Mouse (Mus musculus) kidney, adult 11 months (tissue): Measurements from ENCODE around the gene Rnf7.
A peak's percentile ranks its signal among the peaks of the same experiment; 100 is the strongest.
"Not testable (repeated sequence)": the region's sequence is repeated elsewhere in the genome, so short reads cannot be mapped to it uniquely, and the experiment has no call there.

Source experiments
- DNase-seq: peaks from one replicate; pipeline ENCODE4 v3.0.0; 2022

Rnf7 gene

DNA sequence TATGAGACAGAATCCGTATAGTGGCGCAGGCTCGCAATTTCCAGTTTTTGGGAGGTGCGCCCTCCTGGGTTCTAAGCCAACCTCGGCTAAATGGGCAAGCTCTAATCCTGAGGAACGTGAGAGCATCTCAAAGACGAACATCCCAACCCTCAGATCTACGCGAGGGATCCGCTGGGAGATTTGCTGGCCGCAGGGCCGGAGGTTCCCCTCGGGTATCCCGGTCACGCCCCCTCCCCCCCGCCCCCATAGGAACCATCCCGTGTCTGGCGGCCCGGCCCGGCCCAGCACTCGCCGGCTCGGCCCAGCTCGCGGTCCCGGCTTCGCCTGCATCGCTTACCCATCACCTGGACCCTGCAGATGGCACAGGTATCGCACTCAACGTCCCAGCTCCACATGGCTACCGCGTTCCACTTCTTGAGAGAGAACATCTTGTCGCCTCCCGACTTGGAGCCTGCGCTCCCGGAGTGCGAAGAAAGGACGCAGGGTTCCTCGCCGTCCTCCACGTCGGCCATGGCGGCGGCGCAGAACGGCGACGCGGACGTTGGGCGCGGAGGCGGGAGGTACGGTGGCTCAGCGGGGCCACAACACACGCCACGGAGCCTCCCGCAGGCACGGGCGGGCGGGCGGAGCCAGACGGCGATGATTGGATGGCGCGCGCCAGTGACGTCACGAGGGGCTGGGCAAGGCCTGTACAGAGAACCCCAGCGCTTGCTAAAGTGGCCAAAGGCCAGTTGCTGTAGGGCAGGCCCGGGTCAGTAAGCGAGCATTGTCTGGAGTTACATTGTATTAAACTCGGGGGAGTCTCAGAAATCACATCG, at the start of gene Rnf7:
Rnf7 (minus strand) TSS at position 605 of the 818 bp plus-strand sequence.
- peak; percentile 98 for DNase-seq

DNA sequence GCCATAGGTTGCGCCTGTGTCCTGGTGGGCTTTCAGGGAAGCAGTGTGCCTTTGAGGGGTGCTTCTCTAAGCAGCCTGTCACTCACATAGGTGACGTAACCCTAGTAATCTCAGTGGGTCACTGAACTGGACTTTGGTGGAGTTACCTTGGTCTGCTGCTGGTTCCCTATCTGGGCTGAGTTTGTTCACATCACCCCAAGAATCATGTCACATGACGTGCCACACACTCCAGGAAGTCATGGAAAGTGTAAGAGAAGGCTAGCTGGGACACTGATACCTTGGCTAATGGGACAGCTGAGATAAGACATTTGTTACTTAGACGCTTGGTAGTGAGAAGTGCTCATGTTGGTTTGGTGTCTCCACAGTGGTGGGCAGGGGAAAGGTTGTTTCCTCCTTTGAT, 47.5 kb upstream of the Rnf7 start:
- DNase-seq = no peak

DNA sequence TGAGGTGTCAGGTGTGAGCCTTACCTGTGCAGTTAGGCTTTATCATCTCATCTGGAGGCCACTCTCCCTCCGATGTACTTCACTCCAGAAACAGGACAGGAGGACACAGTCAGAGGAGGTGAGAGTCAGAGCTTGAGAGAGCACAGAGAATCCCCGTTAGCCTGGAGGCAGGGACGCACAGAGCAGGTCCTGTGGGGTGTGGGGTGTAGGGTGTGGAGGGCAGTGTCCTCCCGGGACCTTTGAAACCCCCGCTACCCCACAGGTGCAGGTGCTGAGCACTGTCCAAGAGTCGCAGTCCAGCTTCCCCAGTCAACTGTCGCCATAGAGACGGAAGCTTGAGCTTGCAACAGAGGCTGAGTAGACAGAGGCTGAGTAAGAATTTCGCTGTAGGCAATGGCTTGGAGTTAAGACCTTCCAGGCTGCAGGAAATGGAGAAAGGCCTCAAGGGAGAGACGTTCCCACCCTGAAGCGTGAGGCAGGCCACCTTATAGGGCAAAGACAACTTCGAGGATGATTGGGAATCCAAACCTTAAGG, 46.6 kb upstream of the Rnf7 start, which contains the start of gene Gm28729:
Gm28729 (minus strand) TSS at position 293 of the 535 bp plus-strand sequence.
- no peak for DNase-seq

- DNase-seq = no peak
Measured at GRCm38 (mm10) chr9:96523148-96523547, 44.7 kb upstream of the Rnf7 start.

DNA sequence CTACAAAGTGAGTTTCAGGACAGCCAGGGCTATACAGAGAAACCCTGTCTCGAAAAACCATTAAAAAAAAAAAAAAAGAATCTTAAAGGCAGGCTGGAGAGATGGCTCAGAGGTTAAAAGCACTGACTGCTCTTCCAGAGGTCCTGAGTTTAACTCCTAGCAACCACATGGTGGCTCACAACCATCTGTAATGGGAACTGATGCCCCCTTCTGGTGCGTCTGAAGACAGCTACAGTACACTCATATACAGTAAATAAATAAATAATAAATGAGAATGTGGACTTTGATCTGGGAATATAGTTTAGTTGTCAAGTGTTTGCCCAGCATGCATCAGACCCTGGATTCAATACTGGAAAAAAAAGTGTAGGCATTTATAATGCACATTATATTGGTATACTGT, 43.1 kb upstream of the Rnf7 start:
- not testable (repeated sequence) for DNase-seq

- DNase-seq = no peak
Measured at GRCm38 (mm10) chr9:96517429-96517828, 39.0 kb upstream of the Rnf7 start.

DNA sequence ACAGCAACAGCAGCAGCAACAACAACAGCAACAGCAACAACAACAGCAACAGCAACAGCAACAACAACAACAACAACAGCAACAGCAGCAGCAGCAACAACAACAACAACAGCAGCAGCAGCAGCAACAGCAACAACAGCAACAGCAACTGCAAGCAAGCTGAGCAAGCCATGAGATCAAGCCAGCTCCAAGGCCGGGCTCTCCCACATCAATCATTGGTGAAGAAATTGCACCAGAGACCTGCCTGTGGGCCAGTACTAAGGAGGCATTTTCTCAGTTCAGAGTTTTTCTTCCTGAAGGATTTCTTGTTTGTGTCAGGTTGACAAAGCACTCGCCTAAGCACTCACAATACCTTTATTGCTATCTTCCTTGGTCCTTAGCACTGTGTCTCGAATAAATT, 38.3 kb upstream of the Rnf7 start:
- DNase-seq = no peak

- no peak for DNase-seq
Measured at GRCm38 (mm10) chr9:96515737-96516136, 37.3 kb upstream of the Rnf7 start.

GRCm38 (mm10) chr9:96514278-96514677, 35.8 kb upstream of the Rnf7 start:
- no peak for DNase-seq

GRCm38 (mm10) chr9:96506011-96506498, 27.6 kb upstream of the Rnf7 start:
- DNase-seq = peak; percentile 67

- no peak for DNase-seq
Measured at GRCm38 (mm10) chr9:96505156-96505555, 26.7 kb upstream of the Rnf7 start.

GRCm38 (mm10) chr9:96504116-96504895, 25.8 kb upstream of the Rnf7 start:
- no peak for DNase-seq

DNA sequence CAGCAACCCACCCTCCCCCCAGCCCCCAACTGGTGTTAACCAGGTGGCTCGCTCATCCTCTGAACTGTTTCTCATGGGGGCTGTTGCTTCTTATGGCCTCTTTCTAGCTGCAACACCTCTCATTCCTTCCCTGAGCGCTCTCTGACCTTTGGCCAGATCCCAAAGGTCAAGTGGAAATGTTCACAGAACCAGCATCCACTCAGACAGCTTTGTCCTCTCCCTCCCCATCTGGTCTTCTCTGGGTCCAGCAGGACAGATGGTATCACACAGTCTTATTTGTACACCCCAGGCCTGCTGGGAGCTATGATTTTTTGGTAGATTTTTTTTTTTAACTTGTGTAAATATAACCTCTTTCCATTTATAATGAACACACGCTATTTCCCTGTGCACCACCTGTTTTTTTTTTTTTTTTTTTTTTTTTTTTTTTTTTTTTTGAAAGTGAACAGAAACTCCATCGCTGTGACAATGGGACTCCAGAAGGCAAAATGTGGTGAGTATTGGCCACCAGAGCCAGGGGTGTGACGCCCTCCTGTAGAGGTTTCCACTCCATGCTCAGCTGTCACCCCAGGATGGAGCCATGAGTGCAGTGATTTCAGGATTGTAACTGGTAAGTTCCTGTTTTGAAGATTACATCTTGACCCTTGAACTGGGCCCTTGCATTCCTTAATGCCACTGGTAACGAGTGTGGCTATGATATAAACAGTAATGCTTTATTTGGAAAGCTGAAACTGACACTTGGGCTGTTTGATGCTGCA, 24.6 kb upstream of the Rnf7 start:
- DNase-seq = peak; percentile 14

DNA sequence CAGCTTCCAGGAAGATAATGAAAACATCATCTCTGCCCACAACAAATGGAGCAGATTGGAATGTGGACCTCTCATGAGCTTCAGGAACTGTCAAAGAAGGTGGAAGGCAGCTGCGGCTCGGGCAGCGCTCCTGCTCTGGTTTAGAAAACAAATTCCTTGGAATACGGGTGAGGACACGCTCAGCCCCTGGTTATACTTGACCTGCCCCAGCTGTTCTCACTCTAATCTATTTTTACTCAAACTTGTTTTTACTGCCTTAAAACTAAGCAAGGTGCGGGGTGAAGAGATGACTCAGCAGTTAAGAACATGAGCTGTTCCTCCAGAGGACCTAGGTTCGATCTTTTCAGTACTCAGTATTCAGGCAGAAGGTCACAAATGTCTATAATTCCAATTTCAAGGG, 22.7 kb upstream of the Rnf7 start:
- no peak for DNase-seq

DNA sequence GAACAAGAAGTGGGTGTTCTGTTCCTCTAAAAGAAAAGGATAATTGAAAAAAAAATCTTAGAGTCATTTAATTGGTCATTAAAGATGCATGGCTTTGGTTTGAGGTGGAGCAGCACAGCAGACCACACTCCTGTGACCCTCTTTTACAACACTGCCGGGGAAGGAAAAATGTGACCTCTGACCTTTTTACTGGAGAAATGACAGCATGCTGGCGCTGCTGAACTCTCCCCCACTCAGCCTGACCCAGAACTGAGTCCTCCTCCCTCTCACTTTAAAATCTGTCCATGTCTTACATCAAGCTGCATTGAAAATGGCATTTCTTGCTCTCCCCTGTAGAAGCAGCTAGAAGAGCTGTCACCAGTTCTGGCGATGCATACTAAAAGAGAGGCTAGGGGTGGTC, 14.7 kb upstream of the Rnf7 start:
- no peak for DNase-seq

- no peak for DNase-seq
Measured at GRCm38 (mm10) chr9:96491810-96492209, 13.3 kb upstream of the Rnf7 start.

GRCm38 (mm10) chr9:96487869-96488268, 9.4 kb upstream of the Rnf7 start:
- DNase-seq = not testable (repeated sequence)

DNA sequence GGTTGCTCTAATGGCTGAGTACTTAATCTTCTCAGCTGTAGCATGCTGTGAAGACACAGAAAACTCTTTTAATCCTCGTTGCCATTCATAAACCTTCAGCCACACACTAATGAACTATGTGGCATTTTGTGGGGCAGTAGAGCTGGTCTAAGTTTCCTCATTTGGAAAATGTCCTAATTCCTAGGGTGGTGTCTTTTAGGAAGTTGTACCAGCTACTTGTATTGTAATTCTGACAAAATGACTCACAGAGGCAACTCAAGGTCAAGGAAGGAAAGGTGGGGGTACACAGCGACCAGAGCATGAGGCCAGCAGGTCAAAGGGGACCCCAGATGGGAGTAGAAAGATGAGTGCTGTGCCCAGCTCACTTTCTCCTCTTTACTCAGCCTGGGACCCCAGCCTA, 5.2 kb upstream of the Rnf7 start:
- no peak for DNase-seq

DNA sequence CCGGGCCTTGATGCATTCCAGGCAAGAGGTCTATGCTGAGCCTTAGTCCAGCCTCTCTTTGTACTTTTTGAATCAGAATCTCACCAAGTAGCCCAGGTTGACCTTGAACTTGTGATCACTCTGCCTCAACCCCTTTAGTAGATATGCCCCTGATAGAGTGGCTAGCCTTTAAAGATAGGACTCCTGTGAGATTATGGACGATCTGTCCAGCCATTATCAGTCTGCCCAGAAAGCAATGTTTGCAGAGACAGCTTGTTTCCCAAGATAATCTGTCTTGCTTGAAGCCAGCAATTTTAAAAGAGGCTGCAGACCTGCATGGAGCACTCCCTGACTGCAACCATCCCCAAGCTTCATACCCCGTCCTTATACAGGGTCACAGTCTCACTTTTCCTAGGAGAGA, 4.6 kb upstream of the Rnf7 start:
- DNase-seq = no peak

DNA sequence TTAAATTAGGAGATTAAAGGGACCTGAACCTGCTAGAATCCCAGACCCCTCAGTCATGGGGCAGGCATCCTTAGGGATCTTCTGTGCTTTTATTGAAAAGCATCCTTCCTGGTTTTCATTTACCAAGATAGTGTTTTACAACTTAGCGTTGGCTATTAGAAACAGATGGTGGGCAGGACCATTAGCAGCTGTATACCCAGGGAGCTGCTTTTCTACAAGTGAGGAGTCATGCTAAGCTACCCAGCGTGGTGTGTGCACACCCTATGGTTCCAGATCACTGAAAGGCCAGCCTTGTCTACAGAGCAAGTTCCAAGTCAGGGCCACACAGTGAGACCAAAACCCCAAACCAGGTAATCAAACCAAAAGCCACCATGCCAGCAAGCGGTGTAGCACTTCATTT, 6.1 kb downstream of the Rnf7 start:
- DNase-seq = no peak

- DNase-seq = not testable (repeated sequence)
Measured at GRCm38 (mm10) chr9:96471681-96472080, 6.8 kb downstream of the Rnf7 start.

DNA sequence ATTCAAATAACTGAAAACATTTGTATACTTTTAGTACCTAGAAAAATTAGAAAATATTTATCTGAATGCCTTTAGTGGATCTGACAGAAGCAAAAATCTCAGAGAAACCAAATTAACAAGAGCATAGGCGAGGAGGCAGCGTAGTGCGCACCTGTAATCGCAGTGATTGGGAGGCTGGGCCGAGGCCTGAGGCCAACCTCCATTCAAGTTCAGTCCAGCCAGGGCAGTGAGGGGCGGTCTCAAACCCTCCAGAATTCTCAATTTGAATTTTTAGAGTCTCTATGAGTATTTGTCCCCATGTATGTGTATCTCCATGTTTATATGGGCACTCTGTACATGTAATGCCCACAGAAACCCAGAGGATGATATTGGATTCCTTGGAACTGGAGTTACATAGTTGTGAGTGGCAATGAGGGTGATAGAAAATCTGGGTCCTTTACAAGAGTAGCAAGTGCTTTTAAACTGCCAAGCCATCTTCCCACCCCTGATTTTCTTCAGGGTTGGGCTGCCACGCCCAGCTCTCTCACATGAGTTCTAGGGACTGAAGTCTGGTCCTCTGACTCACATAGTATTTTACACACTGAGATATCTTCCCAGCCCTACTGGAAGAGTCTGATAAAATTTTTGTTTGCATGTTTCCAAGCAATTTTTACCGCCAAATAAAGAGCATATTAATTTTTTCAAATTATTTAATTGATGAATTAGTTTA, 8.1 kb downstream of the Rnf7 start:
- no peak for DNase-seq
